Mouse (Mus musculus): Measurements from ENCODE around the gene Chn1. TPM values are rescaled to one million over a fixed set of nuclear protein-coding genes. Genes with fewer than 3 reads are reported as not detected.
A peak's percentile ranks its signal among the peaks of the same experiment; 100 is the strongest.

Chn1 gene
- polyA plus RNA-seq, 1 experiment from 2014 or later: 110 TPM

DNA sequence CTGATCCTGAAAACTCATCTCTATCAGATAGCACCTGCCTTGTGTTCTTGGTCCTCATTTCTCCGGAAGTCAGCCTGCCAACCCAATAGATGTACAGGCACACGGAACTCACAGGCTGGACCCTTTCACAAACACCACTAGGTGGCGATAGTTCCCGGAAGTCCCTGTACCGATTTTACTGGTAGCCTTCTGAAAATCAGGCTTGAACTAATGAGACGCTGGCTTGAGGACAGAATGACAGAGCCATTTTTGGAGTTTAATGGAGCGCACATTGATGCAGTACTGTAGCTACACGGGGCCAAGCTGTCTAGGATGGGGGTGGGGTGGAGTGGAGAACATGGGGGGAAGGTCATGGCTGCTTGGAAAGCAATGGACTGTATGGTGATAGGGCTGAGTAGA is 213.5 kb downstream of the Chn1 start:
- Histone ChIP-seq H3K4me2 (replicated peaks) (peak overlapping the region; percentile 77), H3K27ac (no peak overlapping the region), H3K4me1 (peaks cover 10% of the 10 kb centered on the region), H3K27me3 (replicated peaks) (no peaks in the 10 kb centered on the region), H3K4me3 (peak overlapping the region; percentile 42), H3K9me3 (no peaks in the 10 kb centered on the region), H3K9ac (no peak overlapping the region), H3K36me3 (no peaks in the 10 kb centered on the region)
- 6% methylated on average over 8 of the region's 8 CpGs for WGBS
- ATAC-seq (ENCODE audit: low FRiP score, low read depth): peak; percentile 71

DNA sequence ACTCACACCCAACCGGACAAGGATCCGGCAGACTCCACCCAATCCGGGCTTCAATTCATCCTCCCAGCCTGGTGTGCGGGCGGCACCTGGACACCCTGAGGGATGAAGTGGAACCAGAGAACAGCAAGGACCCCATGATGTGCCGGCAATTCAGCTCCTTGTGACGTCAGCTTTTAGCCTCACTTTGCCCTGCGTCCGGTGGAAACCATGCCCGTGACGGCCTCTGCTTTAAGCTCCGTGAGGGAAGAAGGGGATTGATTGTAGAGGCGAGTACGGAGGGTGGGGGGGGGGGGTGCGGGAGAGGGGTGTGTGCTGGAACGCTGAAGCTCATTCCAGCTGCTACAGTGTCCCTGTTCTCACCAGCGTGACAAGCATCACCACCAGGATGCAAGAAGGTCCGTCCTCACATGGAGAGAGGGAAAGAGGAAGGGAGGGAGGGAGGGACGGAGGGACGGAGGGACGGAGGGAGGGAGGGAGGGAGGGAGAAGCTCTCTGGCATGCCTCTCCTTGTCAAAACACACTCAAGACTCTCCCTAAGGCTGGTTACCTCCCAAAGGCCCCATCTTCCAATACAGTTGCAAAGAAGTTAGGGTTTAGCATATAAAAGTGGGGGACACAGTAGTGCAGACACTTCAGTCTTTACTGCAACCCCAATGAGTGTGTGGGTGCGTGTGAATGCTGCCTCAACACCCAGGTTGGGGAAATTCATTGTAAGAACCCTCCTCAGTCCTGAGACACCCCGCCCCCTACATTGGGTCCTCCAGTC is 214.1 kb downstream of the Chn1 start:
- H3K9ac ChIP-seq: peak overlapping the region; percentile 49
- H3K4me2 ChIP-seq (replicated peaks): peak overlapping the region; percentile 77
- ATAC-seq (ENCODE audit: low FRiP score, low read depth): peak; percentile 46
- WGBS: 1% methylated on average over 20 of the region's 23 CpGs
- no peaks in the 10 kb centered on the region for H3K27me3 ChIP-seq (replicated peaks)
- peaks cover 10% of the 10 kb centered on the region for H3K4me1 ChIP-seq
- H3K4me3 ChIP-seq: peak overlapping the region; percentile 42
- no peaks in the 10 kb centered on the region for H3K36me3 ChIP-seq
- no peak overlapping the region for H3K27ac ChIP-seq
- no peaks in the 10 kb centered on the region for H3K9me3 ChIP-seq

Other genes with a start within 250 kb of the Chn1 start
- 5.0 and 5.8 TPM in 2 replicates for gene Wipf1, start 245.6 kb downstream of the Chn1 start, polyA plus RNA-seq (2016; fragmentation: Nextera tagmentation; extraction: Ambion mirVana)
- 1.2 and 1.7 TPM in 2 replicates for gene Chrna1, start 195.0 kb downstream of the Chn1 start, polyA plus RNA-seq (2016; fragmentation: Nextera tagmentation; extraction: Ambion mirVana)
- 89.8 and 98.5 TPM in 2 replicates for gene Atf2, start 117.3 kb upstream of the Chn1 start, polyA plus RNA-seq (2016; fragmentation: Nextera tagmentation; extraction: Ambion mirVana)
- 801 and 870 TPM in 2 replicates for gene Atp5g3, start 136.0 kb upstream of the Chn1 start, polyA plus RNA-seq (2016; fragmentation: Nextera tagmentation; extraction: Ambion mirVana)

Measured in neural tube, embryonic 12.5 days (tissue).